Mouse (Mus musculus) limb, embryonic 11.5 days (tissue): ENCODE data around the gene Scnn1a. TPM values are rescaled to one million over a fixed set of nuclear protein-coding genes. Genes with fewer than 3 reads are reported as not detected.

Experiments used
- polyA plus RNA-seq: library from polyadenylated mRNA; unstranded; fragments of >200 nt; fragmentation: Nextera tagmentation; extraction: Ambion mirVana; gene quantifications from 2 replicates; pipeline ENCODE4 v1.2.1, GENCODE M21; 2014

Scnn1a gene
- polyA plus RNA-seq, 1 experiment from 2014 or later = 1.3 TPM

Other genes with a start within 250 kb of the Scnn1a start
- gene Chd4, start 224.7 kb upstream of the Scnn1a start, polyA plus RNA-seq = 110 and 117 TPM in 2 replicates
- 71.4 and 76.3 TPM in 2 replicates for gene Nop2, start 188.8 kb upstream of the Scnn1a start, polyA plus RNA-seq
- gene Iffo1, start 175.4 kb upstream of the Scnn1a start, polyA plus RNA-seq = 12.7 and 14.5 TPM in 2 replicates
- gene Gapdh, start 154.2 kb upstream of the Scnn1a start, polyA plus RNA-seq = 2,642 and 2,787 TPM in 2 replicates
- gene Ncapd2, start 129.0 kb upstream of the Scnn1a start, polyA plus RNA-seq = 181 and 182 TPM in 2 replicates
- 216 and 218 TPM in 2 replicates for gene Mrpl51, start 128.9 kb upstream of the Scnn1a start, polyA plus RNA-seq
- 2.3 and 2.6 TPM in 2 replicates for gene Vamp1, start 105.1 kb upstream of the Scnn1a start, polyA plus RNA-seq
- gene Tapbpl, start 88.8 kb upstream of the Scnn1a start, polyA plus RNA-seq = 0.82 and 0.87 TPM in 2 replicates
- 0.89 and 1.4 TPM in 2 replicates for gene Cd27, start 83.6 kb upstream of the Scnn1a start, polyA plus RNA-seq
- gene Tuba3a, start 34.6 kb upstream of the Scnn1a start, polyA plus RNA-seq = 0.35 TPM in 1 of 2 replicates, not detected in the other
- gene Ltbr, start 6.8 kb upstream of the Scnn1a start, polyA plus RNA-seq = 34.5 and 36.6 TPM in 2 replicates
- 45.4 and 46.6 TPM in 2 replicates for gene Tnfrsf1a, start 28.7 kb downstream of the Scnn1a start, polyA plus RNA-seq
- 0.13 and 0.27 TPM in 2 replicates for gene Plekhg6, start 60.1 kb downstream of the Scnn1a start, polyA plus RNA-seq
- 40.2 and 42.4 TPM in 2 replicates for gene Cd9, start 174.1 kb downstream of the Scnn1a start, polyA plus RNA-seq
- gene Vwf, start 226.1 kb downstream of the Scnn1a start, polyA plus RNA-seq = 6.1 and 6.7 TPM in 2 replicates